Mouse (Mus musculus) urinary bladder, postnatal 25 days (tissue): ENCODE results near the gene Epha5.
A peak's percentile ranks its signal among the peaks of the same experiment; 100 is the strongest.

Experiments
- DNase-seq: peaks from one replicate; pipeline ENCODE4 v3.0.0; 2022; ENCODE audit warnings: low spot score

Gene Epha5

DNA sequence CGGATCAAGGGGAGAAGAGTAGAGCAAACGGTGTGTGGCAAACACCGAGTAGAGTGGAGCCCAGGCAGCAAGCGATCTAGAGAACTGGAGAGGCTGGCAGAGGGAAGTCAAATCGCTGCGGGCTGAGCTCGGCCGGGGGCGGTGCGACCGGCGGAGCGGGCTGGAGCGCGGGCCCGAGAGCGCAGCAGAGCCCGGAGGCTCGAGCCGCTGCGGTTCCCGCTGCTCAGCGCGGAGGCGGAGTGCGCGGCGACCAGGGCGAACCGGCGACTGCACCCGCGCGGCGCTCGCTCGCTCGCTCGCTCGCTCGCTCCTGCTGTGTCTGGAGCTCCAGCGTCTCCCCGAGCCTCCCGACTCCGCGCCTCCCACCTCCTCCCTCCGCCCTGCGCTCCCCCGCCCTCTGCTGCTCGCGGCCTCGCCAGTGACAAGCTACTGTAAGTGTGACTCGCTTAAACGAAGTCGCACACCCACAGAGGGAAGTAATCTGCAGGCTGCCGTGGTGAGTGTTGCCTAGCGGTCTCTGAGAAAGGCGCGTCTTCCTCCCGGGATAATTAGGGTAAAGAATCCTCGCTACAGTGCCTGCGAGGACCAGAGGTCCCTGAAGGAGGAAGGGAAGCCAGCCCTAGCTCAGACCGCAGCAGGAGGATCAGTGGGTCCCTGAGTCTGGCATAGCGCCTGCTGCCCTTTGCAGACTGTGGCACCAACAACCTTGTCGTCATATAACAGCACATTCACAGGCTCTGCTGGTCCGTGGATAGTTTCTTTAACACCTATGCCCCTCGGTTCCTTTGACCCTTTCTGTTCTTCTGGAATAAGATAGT lies at the start of gene Epha5:
TSS of gene Epha5 (minus strand) at position 321 of the 818 bp plus-strand sequence.
- peak; percentile 8 for DNase-seq

GRCm38 (mm10) chr5:84456216-84456615 lies 39.0 kb upstream of the Epha5 start:
- DNase-seq, result no peak

GRCm38 (mm10) chr5:84454641-84455040 lies 37.5 kb upstream of the Epha5 start:
- no peak for DNase-seq

DNA sequence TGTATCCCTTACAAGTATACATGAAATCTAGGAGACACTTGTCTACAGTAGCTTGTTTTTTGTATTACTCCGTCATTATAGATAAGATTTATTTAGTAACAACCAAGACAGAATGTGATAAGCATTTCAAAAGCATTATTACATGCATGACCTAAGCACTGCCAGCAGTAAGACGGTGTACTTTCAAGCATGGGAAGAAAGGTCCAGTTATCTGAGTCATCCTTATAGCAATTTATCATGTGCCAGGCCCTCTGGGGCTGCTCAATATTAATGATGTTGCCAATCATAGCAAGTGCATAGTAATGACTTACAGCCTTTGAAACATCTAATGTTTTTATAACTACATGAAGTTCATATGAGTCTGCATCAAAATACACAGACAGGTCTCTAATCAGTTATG lies 36.7 kb upstream of the Epha5 start:
- no peak for DNase-seq

DNA sequence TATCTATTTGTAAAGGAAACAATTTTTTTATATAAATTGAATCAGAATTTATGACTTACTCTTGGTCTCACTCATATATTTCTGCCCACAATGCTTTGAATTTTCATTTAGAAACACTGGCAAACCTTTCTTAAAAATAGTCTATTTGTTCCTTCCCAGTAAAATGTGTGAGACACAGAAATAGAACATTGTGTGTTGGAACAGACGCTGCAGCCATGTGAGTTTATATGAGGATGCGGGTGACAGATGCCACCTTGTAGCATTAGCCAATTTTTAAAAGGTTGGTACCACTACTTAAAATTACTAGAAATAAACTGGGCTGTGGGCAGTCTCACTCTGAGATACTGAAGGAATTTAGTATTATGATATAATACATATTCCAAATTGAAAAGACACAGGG lies 23.1 kb upstream of the Epha5 start:
- no peak for DNase-seq

DNA sequence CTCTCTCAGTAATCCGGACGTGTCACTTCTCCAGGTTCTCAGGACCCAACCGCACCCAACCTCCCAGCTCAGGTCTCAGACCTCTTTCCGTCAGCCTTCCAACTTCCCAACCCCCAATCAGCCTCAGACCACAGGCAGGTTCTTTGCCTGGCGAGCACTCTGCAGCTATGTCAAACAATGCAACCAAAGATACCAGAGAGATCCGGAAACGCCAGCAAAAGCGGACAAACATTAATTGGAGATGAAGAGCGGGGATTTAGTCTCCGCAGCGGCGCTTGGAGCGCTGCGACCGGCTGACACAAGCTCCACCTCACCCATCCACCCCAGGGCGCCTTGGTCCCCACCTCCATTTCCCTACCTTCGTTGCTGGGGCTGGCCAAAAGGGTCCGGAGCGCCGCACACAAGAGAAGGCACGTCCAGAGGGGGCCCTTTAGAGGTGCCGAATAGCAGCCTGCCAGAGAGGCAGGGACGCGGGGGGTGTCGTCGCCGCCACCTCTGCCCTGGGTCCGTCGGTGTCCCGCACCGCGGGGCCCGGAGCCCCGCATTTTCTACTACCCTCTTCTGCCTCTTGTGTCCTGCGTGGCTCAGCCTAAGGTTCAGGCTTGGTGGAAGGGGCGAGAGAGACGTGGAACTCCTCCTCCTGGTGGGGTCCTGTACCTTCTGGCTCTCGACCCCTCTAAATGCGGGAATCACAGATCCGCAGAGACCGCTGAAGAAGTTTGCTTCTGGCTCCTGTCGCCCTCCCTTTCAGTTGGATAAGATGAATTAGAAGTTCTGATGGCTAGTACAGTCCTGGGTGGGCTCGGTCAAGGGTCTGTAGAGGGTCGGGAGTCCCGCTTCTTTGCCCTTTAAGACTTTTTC lies 991 bp downstream of the Epha5 start:
- DNase-seq, result no peak

DNA sequence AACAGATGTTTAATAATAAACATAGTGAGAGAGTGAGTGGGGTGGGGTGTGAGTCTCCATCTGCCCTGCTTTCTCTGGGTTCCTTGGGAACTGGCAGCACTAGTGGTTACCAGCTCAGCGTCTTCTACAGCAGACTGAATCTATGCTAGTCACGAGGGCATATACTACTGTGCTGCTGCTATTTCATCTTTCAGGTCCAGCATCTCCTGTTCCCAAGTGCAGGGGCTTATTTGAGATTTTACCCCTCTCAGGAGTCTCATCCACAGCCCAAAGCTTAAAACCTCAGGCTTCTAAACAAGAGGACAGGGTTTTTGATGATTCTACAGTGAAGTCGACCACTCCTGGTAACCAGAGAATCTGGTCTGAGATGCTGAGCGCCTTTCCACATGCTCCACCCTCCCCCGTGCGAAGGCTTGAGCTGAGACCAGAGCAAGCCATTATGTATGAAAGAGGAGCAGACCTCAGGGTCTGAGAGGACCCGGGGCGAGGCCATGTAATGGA lies 2.2 kb downstream of the Epha5 start:
- DNase-seq, result no peak

GRCm38 (mm10) chr5:84413026-84413425 lies 4.2 kb downstream of the Epha5 start:
- no peak for DNase-seq

DNA sequence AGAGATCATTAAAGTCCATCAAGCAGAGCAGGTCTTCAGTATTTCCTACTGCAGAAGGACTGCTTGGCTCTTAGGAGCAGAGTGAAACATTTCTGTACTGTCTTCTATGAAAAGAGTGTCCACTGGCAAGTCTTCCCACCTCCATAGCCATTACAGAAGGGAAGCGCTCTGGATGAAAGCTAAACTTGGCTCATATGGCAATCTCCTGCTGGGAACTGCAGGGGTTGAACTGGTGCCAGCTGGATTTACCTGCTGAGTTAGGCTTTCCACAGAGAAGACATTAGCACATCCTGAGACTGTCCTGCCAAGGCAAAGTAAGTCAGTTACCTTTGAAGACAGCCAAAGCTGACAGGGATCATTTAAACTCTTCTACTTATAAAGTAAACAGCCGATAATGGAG lies 8.8 kb downstream of the Epha5 start:
- DNase-seq, result no peak

DNA sequence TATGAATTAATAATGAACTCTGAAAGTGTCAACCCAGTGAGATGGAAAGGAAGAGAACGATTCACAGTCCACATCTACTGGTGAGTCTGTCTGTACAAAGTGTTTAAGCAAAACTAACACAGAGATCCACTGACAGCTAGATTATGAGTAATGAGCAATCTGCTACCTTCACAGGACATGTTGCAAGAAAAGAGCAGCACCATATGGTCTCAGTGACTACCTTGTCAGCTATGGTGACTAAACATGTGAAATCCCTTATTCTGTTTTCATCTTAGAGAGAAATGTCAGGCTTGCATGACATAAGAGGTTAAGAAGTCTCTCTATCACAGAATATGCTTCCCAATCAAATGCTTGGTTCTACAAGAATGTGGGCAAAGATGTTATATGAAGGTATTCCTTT lies 20.1 kb downstream of the Epha5 start:
- DNase-seq, result no peak

- DNase-seq, result no peak
Measured at GRCm38 (mm10) chr5:84365334-84365733, 51.8 kb downstream of the Epha5 start.

DNA sequence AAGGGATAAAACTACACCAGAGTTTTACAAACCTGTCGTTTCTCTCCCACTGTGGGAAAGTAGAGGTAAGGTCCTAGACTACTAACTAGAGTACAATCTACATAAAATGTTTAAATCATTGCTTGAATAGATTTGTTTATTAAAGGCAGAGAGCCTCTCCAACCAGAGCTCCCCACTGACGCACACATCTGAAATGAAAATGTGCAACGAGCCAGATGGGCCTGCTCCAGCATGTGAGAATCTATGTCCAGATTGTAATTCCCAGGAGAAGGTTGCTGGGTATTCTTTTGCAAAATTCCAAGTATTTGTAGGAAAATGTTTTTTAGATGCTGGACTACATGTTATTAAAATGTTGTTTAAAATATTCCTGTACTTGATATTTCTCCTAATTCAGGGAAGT lies 57.8 kb downstream of the Epha5 start:
- DNase-seq, result no peak

DNA sequence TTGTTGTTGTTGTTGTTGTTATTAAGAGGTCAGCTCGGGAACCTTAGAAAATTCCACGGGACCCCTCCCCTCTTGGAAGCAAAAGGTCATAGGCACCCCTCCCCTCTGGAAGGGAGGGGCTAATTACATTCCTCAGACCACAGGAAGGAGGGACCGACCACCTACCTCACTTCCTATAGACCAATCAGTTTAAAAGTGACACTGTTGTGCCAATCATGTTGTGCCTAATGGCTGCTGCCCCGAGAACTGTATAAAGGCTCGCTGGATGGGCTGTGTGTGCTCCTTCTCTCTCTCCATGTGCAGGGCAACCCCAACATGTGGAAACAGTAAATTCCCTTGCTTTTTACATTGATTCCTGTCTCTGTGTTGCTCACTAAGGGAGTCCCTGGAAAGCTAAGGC lies 64.1 kb downstream of the Epha5 start:
- no peak for DNase-seq

GRCm38 (mm10) chr5:84346728-84347499 lies 70.3 kb downstream of the Epha5 start:
- no peak for DNase-seq

DNA sequence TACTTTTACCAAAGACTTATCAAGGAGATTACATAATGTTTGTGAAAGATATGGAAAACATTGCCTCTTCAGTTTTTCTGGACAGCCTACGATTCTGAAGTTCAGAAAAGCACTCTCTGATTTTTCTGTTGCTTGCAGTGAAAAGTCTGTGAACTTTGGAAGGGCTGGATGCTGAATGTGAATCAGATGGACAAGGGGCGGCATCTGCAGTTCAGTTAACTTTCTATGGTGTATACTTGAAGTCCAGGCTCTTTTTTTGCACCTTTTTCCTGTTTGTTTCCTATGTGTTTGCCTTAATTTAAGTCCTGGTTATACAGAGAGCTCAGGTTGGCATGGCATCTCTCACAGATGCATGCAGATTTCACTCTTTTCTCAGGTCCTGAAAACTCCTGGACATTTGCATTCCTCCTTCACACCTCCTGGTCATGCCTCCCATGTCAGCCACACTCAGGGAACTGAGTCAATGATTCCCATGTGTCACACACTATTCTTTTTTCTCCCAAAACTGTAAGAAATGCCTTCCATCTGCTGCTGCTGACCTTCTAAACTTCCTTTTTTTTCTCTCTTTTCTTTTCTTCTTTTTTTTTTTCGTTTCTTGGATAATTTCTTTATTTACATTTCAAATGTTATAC lies 81.2 kb downstream of the Epha5 start:
- no peak for DNase-seq

- DNase-seq, result no peak
Measured at GRCm38 (mm10) chr5:84334481-84334880, 82.7 kb downstream of the Epha5 start.

DNA sequence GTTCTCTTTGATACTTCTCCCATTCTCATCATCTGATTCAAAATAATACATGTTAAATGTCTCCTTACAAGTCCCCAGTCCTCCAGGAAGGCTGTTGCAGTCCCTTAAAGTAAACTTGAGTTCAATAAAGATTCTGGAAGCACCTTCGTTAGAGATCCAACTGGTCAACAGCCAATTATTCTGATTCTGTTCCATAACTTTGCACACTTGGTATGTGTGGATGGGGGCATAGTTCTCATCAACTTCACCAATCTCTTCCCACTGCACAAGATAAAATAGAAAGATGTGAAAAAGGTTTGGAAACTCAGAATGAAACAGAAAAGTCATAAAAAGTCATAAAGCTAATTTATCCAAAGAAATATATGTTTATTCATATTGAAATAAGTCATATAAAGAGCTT lies 85.6 kb downstream of the Epha5 start:
- no peak for DNase-seq

DNA sequence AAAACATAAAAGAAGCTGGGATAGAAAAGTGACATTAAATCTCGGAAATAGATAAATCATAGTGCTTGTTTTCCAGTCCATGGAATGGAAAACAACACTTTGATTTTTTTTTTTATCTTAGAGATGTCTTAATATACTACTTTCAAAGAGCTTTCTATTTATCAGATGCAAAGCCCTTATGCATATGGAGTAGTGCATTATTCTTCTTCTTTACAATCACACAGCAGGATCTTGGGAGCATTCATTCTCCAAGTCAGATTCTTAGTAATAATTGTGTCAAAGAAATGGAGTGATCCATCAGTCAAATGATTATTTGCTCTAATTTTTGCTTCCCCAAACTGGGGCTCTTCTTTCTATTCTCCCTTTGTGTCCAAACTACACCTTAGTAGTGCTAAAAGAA lies 96.6 kb downstream of the Epha5 start:
- DNase-seq, result no peak

GRCm38 (mm10) chr5:84320138-84320537 lies 97.0 kb downstream of the Epha5 start:
- no peak for DNase-seq

DNA sequence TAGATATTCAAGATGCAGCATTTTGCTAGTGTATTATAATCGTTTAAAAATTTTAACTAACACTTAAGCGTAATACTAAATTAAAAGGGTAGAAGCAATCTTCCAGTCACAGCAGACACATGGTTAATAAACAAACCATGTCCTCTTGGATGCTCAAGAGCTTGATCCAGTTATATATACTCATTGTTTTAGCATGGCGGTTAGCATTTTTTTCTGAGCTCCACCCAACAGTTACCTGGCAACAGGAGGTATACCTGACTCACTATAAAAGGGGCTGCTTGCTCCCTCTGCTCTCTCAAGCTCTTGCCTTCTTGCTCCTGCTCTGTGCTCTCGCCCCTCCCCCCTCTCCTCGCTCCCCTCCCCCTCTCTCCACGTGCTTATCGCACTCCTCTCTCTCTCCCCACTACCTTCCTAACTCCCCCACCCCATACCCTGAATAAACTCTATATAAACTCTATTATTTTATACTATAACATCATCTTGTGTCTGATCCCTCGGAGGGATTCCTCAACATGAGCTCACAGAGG lies 98.3 kb downstream of the Epha5 start:
- no peak for DNase-seq

DNA sequence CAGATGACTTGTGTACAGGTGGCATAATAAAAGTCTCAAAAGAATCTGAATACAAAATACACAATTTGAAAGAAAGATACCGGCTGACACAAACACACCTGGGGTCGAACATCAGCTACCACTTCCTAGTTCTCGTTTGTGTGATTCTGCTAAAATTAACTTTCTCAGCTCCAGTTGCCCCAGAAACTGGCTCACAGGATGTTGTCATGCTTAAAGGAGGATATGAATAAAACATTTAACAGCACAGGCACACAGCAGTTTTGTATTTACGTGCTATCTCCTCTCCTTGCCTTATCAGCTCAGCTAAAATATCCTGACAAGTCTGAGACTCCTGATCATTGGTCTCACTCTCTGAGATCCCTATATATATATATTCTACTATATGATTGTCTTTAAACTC lies 99.3 kb downstream of the Epha5 start:
- DNase-seq, result no peak

DNA sequence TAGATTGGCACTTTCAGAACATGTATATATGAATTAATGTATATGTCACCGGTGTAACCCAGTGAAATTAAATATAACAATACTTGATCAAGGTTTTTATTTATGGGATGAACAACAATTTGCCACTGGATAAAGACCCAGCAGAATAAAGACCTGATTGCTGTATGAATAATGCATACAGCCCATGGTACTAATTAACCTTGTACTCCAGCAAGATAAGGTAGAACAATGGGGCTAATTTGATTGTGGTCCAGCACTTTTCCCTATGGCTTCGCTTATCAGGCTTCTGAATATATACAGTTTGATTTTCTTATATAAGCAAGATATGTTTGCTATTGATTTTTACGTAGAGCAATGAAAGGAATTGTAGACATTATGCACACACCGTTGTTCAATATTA lies 103.6 kb downstream of the Epha5 start:
- DNase-seq, result no peak
